In genomic region chr9:99432478-99432877, GRCm38 (mm10) we compare ENCODE assay signal across 25 mouse cellular contexts. TPM values are rescaled to one million over a fixed set of nuclear protein-coding genes. Genes with fewer than 3 reads are reported as not detected.
DNase-seq lines count a peak whose midpoint lies in the region; ATAC-seq and TF ChIP-seq lines count a peak whose summit lies in the region.
"Had no signal": no experiment of that assay in that cellular context is flagged by ENCODE, and none has a peak within 500 bp of the region (broad histone marks: within the 10 kb centered on the region; RNA-seq: fewer than 3 reads in every experiment).

No protein-coding gene starts in this region.

- 5% methylated on average over 4 of the region's 4 CpGs for whole genome bisulfite sequencing in liver, embryonic 12.5 days (ENCODE audit: insufficient replicate concordance)

- TF ChIP-seq CTCF in layer of hippocampus, adult 2 months (conservative IDR thresholded peaks at IDR 0.05): no peak

- peak overlapping the region; percentile 98 for H3K27ac ChIP-seq in layer of hippocampus, adult 2 months
- H3K27ac ChIP-seq in liver, embryonic 12.5 days: no peak overlapping the region
- H3K27ac ChIP-seq: embryonic facial prominence, embryonic 12.5 days; heart, embryonic 13.5 days; kidney, postnatal 0 days; neural tube, embryonic 15.5 days had no signal

- no peak overlapping the region for H3K4me2 ChIP-seq in liver, embryonic 12.5 days
- H3K4me2 ChIP-seq: embryonic facial prominence, embryonic 12.5 days; heart, embryonic 13.5 days; neural tube, embryonic 15.5 days had no signal

- no peak overlapping the region for H3K9ac ChIP-seq in liver, embryonic 12.5 days
- H3K9ac ChIP-seq: embryonic facial prominence, embryonic 12.5 days; heart, embryonic 13.5 days; neural tube, embryonic 15.5 days had no signal

- H3K9me3 ChIP-seq in liver, embryonic 12.5 days (replicated peaks): no peaks in the 10 kb centered on the region
- H3K9me3 ChIP-seq: embryonic facial prominence, embryonic 12.5 days; heart, embryonic 13.5 days; neural tube, embryonic 15.5 days had no signal

- no peaks in the 10 kb centered on the region for H3K36me3 ChIP-seq in liver, embryonic 12.5 days
- H3K36me3 ChIP-seq: embryonic facial prominence, embryonic 12.5 days; heart, embryonic 13.5 days; neural tube, embryonic 15.5 days had no signal

- peak; percentile 67 for ATAC-seq in liver, embryonic 12.5 days
- ATAC-seq in megakaryocyte-erythroid progenitor cell, adult 5-6 weeks (replicated peaks; ENCODE audit: low FRiP score, low TSS enrichment, poor library complexity, severe bottlenecking): peak; percentile 75
- ATAC-seq: forebrain, embryonic 14.5 days; hindbrain, embryonic 16.5 days; midbrain, embryonic 16.5 days had no signal

- peaks cover 38% of the 10 kb centered on the region for H3K27me3 ChIP-seq in liver, embryonic 12.5 days (replicated peaks)
- H3K27me3 ChIP-seq: neural tube, embryonic 15.5 days had no signal

- H3K4me1 ChIP-seq in liver, embryonic 12.5 days: peaks cover 20% of the 10 kb centered on the region

- no peak for DNase-seq in layer of hippocampus, adult 2 months (ENCODE audit: low spot score in 2 of 2)
- no peak for DNase-seq in layer of hippocampus, postnatal 10 days (ENCODE audit: low spot score in 2 of 2)
- DNase-seq in c-Kit-positive CD71-positive TER-119-positive erythroid progenitor cells, embryonic 14.5 days (ENCODE audit: low spot score): peak; percentile 28
- no peak for DNase-seq in cerebellum, postnatal 25 days
- no peak for DNase-seq in embryo, embryonic 11 days
- DNase-seq: adrenal gland, adult 8-10 months; gastrocnemius, postnatal 25 days; kidney, adult 11 months; left cerebral cortex, postnatal 4 days; lung, postnatal 10 days; right cerebral cortex, postnatal 25 days; thymus, postnatal 36 days had no signal

- peak overlapping the region; percentile 67 for H3K4me3 ChIP-seq in layer of hippocampus, adult 2 months
- H3K4me3 ChIP-seq in liver, embryonic 12.5 days: no peak overlapping the region
- H3K4me3 ChIP-seq: embryonic facial prominence, embryonic 12.5 days; heart, embryonic 13.5 days; neural tube, embryonic 15.5 days had no signal

RNA-seq across cellular contexts. Expression of gene Mras, which starts 4.7 kb away (rescaled TPM):
- 100 to 1,000 TPM; 138 to 141 TPM for total RNA-seq in layer of hippocampus, adult 2 months (2021)
- total RNA-seq in layer of hippocampus, postnatal 10 days (2021): 10 to 100 TPM; 77.8 to 96.3 TPM
- 3.1 and 5.2 TPM in 2 replicates for polyA plus RNA-seq in liver, embryonic 12.5 days (2016; fragmentation: Nextera tagmentation; extraction: Ambion mirVana)
- not detected in 2 replicates for total RNA-seq in megakaryocyte-erythroid progenitor cell, adult 5-6 weeks (2014; fragmentation: Nextera tagmentation)
- not detected in 2 replicates for total RNA-seq in megakaryocyte-erythroid progenitor cell, adult 5-6 weeks (2017)

RNA-seq across cellular contexts. Expression of gene Nme9, which starts 18.8 kb away (rescaled TPM):
- total RNA-seq in layer of hippocampus, adult 2 months (2021): under 1 TPM; 0.61 to 0.77 TPM
- under 1 TPM; 0.65 to 0.89 TPM for total RNA-seq in layer of hippocampus, postnatal 10 days (2021)
- polyA plus RNA-seq in liver, embryonic 12.5 days (2016; fragmentation: Nextera tagmentation; extraction: Ambion mirVana): not detected in 2 replicates
- 0.48 TPM in 1 of 2 replicates, not detected in the other for total RNA-seq in megakaryocyte-erythroid progenitor cell, adult 5-6 weeks (2014; fragmentation: Nextera tagmentation)
- not detected in 2 replicates for total RNA-seq in megakaryocyte-erythroid progenitor cell, adult 5-6 weeks (2017)
- total RNA-seq: adrenal gland, adult 8-10 months; gastrocnemius, postnatal 25 days; heart, postnatal 25 days; liver, adult 2 months had no signal
- polyA plus RNA-seq: C2C12; embryonic facial prominence, embryonic 12.5 days; heart, embryonic 13.5 days; liver, adult 2 months; stomach, embryonic 14.5 days had no signal

Comparison
In these comparisons a context has a peak if more than half of its experiments do, and no peak if none do; other contexts are left out.
1. RNA of gene Mras, which starts 4.7 kb away (total RNA-seq): 138 to 141 TPM in layer of hippocampus, adult 2 months and 77.8 to 96.3 TPM in layer of hippocampus, postnatal 10 days; not detected in megakaryocyte-erythroid progenitor cell, adult 5-6 weeks; every median in the first group is over 10 times any median in the second.